Mouse (Mus musculus) lung, embryonic 16.5 days (tissue): ENCODE measurements around the gene Nsl1. TPM values are rescaled to one million over a fixed set of nuclear protein-coding genes. Genes with fewer than 3 reads are reported as not detected.
A peak's percentile ranks its signal among the peaks of the same experiment; 100 is the strongest.

Experiments
- ATAC-seq: fragments of 200-750 bp; cut with Nextera tagmentation; 2 replicates; pipeline ENCODE4 v1.8.0; 2017; ENCODE audit warnings: low read depth, mild to moderate bottlenecking, moderate library complexity
- H3K27ac ChIP-seq: fragments of 300-500 bp; sonication (generic); 2 replicates; pipeline ENCODE4 v1.5.1; 2014; ENCODE audit warnings: mild to moderate bottlenecking, control low read depth, low read length
- H3K27me3 ChIP-seq: fragments of 300-500 bp; sonication (generic); 2 replicates; pipeline ENCODE4 v1.6.1; 2014; ENCODE audit warnings: low read depth, low read length, mixed read lengths; ENCODE audit not compliant: control insufficient read depth, insufficient read depth
- H3K36me3 ChIP-seq: fragments of 300-500 bp; sonication (generic); 2 replicates; pipeline ENCODE4 v1.6.1; 2014; ENCODE audit warnings: low read length; ENCODE audit not compliant: control insufficient read depth, insufficient read depth
- H3K4me1 ChIP-seq: fragments of 300-500 bp; sonication (generic); replicated peaks from 2 replicates; pipeline ENCODE4 v1.6.1; 2014; ENCODE audit warnings: low read length, mixed read lengths; ENCODE audit not compliant: control insufficient read depth, insufficient read depth
- H3K4me2 ChIP-seq: fragments of 300-500 bp; sonication (generic); 2 replicates; pipeline ENCODE4 v1.6.1; 2014; ENCODE audit warnings: low read depth, low read length, control low read depth
- H3K4me3 ChIP-seq: fragments of 300-500 bp; sonication (generic); 2 replicates; pipeline ENCODE4 v1.5.1; 2014; ENCODE audit warnings: mild to moderate bottlenecking, low read length, control low read depth
- H3K9ac ChIP-seq: fragments of 300-500 bp; sonication (generic); 2 replicates; pipeline ENCODE4 v1.6.1; 2014; ENCODE audit warnings: low read length, control low read depth
- H3K9me3 ChIP-seq: fragments of 300-500 bp; sonication (generic); 2 replicates; pipeline ENCODE4 v1.6.1; 2016; ENCODE audit warnings: low read length; ENCODE audit not compliant: control insufficient read depth
- WGBS: fragments of 180-500 bp; shearing (Covaris S2); extraction: QIAGEN DNeasy Blood & Tissue Kit; methylation state at CpG from one replicate; pipeline ENCODE4 v1.1.7; 2014; 5-methylcytosine and 5-hydroxymethylcytosine counted together
- polyA plus RNA-seq: library from polyadenylated mRNA; unstranded; fragments of >200 nt; fragmentation: Nextera tagmentation; extraction: Ambion mirVana; gene quantifications from 2 replicates; pipeline ENCODE4 v1.2.1, GENCODE M21; 2015

Gene Nsl1
- polyA plus RNA-seq, 1 experiment from 2014 or later, result 23.9 TPM

- Histone ChIP-seq H3K4me3 (no peak overlapping the region), H3K36me3 (no peaks in the 10 kb centered on the region), H3K27me3 (no peaks in the 10 kb centered on the region), H3K9ac (no peak overlapping the region), H3K27ac (no peak overlapping the region), H3K4me1 (no peaks in the 10 kb centered on the region), H3K9me3 (no peaks in the 10 kb centered on the region), H3K4me2 (no peak overlapping the region)
- no peak for ATAC-seq
- 93% methylated on average over 2 of the region's 2 CpGs for WGBS
These were observed 17.5 kb upstream of the Nsl1 start for GRCm38 (mm10) chr1:191045264-191045663.

- H3K4me2 ChIP-seq, result no peak overlapping the region
- no peak for ATAC-seq
- H3K9me3 ChIP-seq, result no peaks in the 10 kb centered on the region
- no peaks in the 10 kb centered on the region for H3K36me3 ChIP-seq
- no peak overlapping the region for H3K4me3 ChIP-seq
- H3K27ac ChIP-seq, result no peak overlapping the region
- WGBS, result 73% methylated on average over 7 of the region's 7 CpGs
- H3K9ac ChIP-seq, result no peak overlapping the region
- H3K4me1 ChIP-seq, result no peaks in the 10 kb centered on the region
- no peaks in the 10 kb centered on the region for H3K27me3 ChIP-seq
These were observed 16.5 kb upstream of the Nsl1 start for GRCm38 (mm10) chr1:191046231-191046824.

- H3K27me3 ChIP-seq, result no peaks in the 10 kb centered on the region
- no peak for ATAC-seq
- H3K4me3 ChIP-seq, result no peak overlapping the region
- H3K4me2 ChIP-seq, result no peak overlapping the region
- H3K9ac ChIP-seq, result no peak overlapping the region
- 52% methylated on average over 3 of the region's 3 CpGs for WGBS
- H3K4me1 ChIP-seq, result no peaks in the 10 kb centered on the region
- no peak overlapping the region for H3K27ac ChIP-seq
- no peaks in the 10 kb centered on the region for H3K36me3 ChIP-seq
- no peaks in the 10 kb centered on the region for H3K9me3 ChIP-seq
These were observed 9.3 kb upstream of the Nsl1 start for GRCm38 (mm10) chr1:191053555-191053954.

GRCm38 (mm10) chr1:191054870-191055532, 7.8 kb upstream of the Nsl1 start:
- no peak for ATAC-seq
- no peak overlapping the region for H3K4me2 ChIP-seq
- no peak overlapping the region for H3K4me3 ChIP-seq
- H3K27me3 ChIP-seq, result no peaks in the 10 kb centered on the region
- H3K9me3 ChIP-seq, result no peaks in the 10 kb centered on the region
- H3K4me1 ChIP-seq, result no peaks in the 10 kb centered on the region
- WGBS, result 56% methylated on average over 8 of the region's 8 CpGs
- H3K27ac ChIP-seq, result no peak overlapping the region
- no peak overlapping the region for H3K9ac ChIP-seq
- no peaks in the 10 kb centered on the region for H3K36me3 ChIP-seq

GRCm38 (mm10) chr1:191055533-191055873, 7.3 kb upstream of the Nsl1 start:
- WGBS, result 58% methylated on average over 2 of the region's 2 CpGs
- no peaks in the 10 kb centered on the region for H3K9me3 ChIP-seq
- no peak for ATAC-seq
- H3K27me3 ChIP-seq, result no peaks in the 10 kb centered on the region
- H3K4me3 ChIP-seq, result no peak overlapping the region
- no peak overlapping the region for H3K4me2 ChIP-seq
- no peak overlapping the region for H3K9ac ChIP-seq
- H3K4me1 ChIP-seq, result no peaks in the 10 kb centered on the region
- H3K27ac ChIP-seq, result no peak overlapping the region
- H3K36me3 ChIP-seq, result no peaks in the 10 kb centered on the region

- H3K9me3 ChIP-seq, result no peaks in the 10 kb centered on the region
- H3K27me3 ChIP-seq, result no peaks in the 10 kb centered on the region; the same call in 1 of the 2 replicates
- no peak for ATAC-seq
- no peaks in the 10 kb centered on the region for H3K36me3 ChIP-seq
- WGBS, result 61% methylated on average over 3 of the region's 3 CpGs
- no peak overlapping the region for H3K9ac ChIP-seq
- H3K4me3 ChIP-seq, result no peak overlapping the region
- no peak overlapping the region for H3K4me2 ChIP-seq
- H3K4me1 ChIP-seq, result peaks cover 6% of the 10 kb centered on the region; the same call in 1 of the 2 replicates
- H3K27ac ChIP-seq, result no peak overlapping the region
These were observed 5.4 kb upstream of the Nsl1 start for GRCm38 (mm10) chr1:191057461-191057860.

GRCm38 (mm10) chr1:191062241-191062780, 501 bp upstream of the Nsl1 start:
- 6% methylated on average over 15 of the region's 15 CpGs for WGBS
- no peaks in the 10 kb centered on the region; the same call in 1 of the 2 replicates for H3K27me3 ChIP-seq
- peaks cover 8% of the 10 kb centered on the region for H3K36me3 ChIP-seq
- H3K27ac ChIP-seq, result no peak overlapping the region
- peak overlapping the region; percentile 90 for H3K4me3 ChIP-seq
- H3K9ac ChIP-seq, result peak overlapping the region; percentile 91
- peaks cover 13% of the 10 kb centered on the region for H3K4me1 ChIP-seq
- H3K4me2 ChIP-seq, result peak overlapping the region; percentile 86
- no peaks in the 10 kb centered on the region for H3K9me3 ChIP-seq
- no peak; the same call in 1 of the 2 replicates for ATAC-seq

- no peak overlapping the region for H3K27ac ChIP-seq
- peaks cover 13% of the 10 kb centered on the region for H3K4me1 ChIP-seq
- peak overlapping the region; percentile 86 for H3K4me2 ChIP-seq
- WGBS, result 53% methylated on average over 9 of the region's 9 CpGs
- no peaks in the 10 kb centered on the region for H3K9me3 ChIP-seq
- H3K4me3 ChIP-seq, result peak overlapping the region; percentile 90
- H3K9ac ChIP-seq, result peak overlapping the region; percentile 91
- H3K27me3 ChIP-seq, result no peaks in the 10 kb centered on the region; the same call in 1 of the 2 replicates
- no peak for ATAC-seq
- H3K36me3 ChIP-seq, result peaks cover 11% of the 10 kb centered on the region
These were observed 888 bp downstream of the Nsl1 start for GRCm38 (mm10) chr1:191063700-191064099.

- no peak for ATAC-seq
- 86% methylated on average over 2 of the region's 2 CpGs for WGBS
These were observed 1.7 kb downstream of the Nsl1 start for GRCm38 (mm10) chr1:191064535-191064934.

More at GRCm38 (mm10) chr1:191064535-191064934, 1.7 kb downstream of the Nsl1 start:
- Histone ChIP-seq H3K36me3 (peaks cover 18% of the 10 kb centered on the region), H3K9me3 (no peaks in the 10 kb centered on the region), H3K4me3 (no peak overlapping the region), H3K9ac (no peak overlapping the region), H3K4me1 (peaks cover 13% of the 10 kb centered on the region), H3K4me2 (no peak overlapping the region), H3K27ac (no peak overlapping the region), H3K27me3 (no peaks in the 10 kb centered on the region; the same call in 1 of the 2 replicates)
